Mouse (Mus musculus) embryonic facial prominence, embryonic 13.5 days (tissue): Measurements from ENCODE around the gene Pkn3. TPM values are rescaled to one million over a fixed set of nuclear protein-coding genes. Genes with fewer than 3 reads are reported as not detected.

Experiments used
- ATAC-seq: fragments of 200-750 bp; cut with Nextera tagmentation; 2 replicates; pipeline ENCODE4 v1.8.0; 2017; ENCODE audit warnings: low read depth; ENCODE audit not compliant: insufficient number of reproducible peaks, insufficient read depth, low FRiP score, low TSS enrichment
- H3K27ac ChIP-seq: fragments of 300-500 bp; sonication (generic); 2 replicates; pipeline ENCODE4 v1.5.1; 2015; ENCODE audit warnings: moderate library complexity, mild to moderate bottlenecking, inconsistent platforms
- H3K27me3 ChIP-seq: fragments of 300-500 bp; sonication (generic); 2 replicates; pipeline ENCODE4 v1.6.1; 2015; ENCODE audit warnings: mild to moderate bottlenecking, inconsistent platforms
- H3K36me3 ChIP-seq: fragments of 300-500 bp; sonication (generic); 2 replicates; pipeline ENCODE4 v1.6.1; 2015; ENCODE audit warnings: mild to moderate bottlenecking, inconsistent platforms
- H3K4me1 ChIP-seq: fragments of 300-500 bp; sonication (generic); 2 replicates; pipeline ENCODE4 v1.6.1; 2015; ENCODE audit warnings: inconsistent platforms
- H3K4me2 ChIP-seq: fragments of 300-500 bp; sonication (generic); 2 replicates; pipeline ENCODE4 v1.6.1; 2015; ENCODE audit warnings: moderate library complexity, mild to moderate bottlenecking, inconsistent platforms
- H3K4me3 ChIP-seq: fragments of 300-500 bp; sonication (generic); 2 replicates; pipeline ENCODE4 v1.5.1; 2015; ENCODE audit warnings: mild to moderate bottlenecking, inconsistent platforms
- H3K9ac ChIP-seq: fragments of 300-500 bp; sonication (generic); 2 replicates; pipeline ENCODE4 v1.6.1; 2015; ENCODE audit warnings: mild to moderate bottlenecking, inconsistent platforms
- H3K9me3 ChIP-seq: fragments of 300-500 bp; sonication (generic); 2 replicates; pipeline ENCODE4 v1.6.1; 2016; ENCODE audit warnings: inconsistent platforms
- WGBS: fragments of 180-500 bp; shearing (Covaris S2); methylation state at CpG from one replicate; pipeline ENCODE4 v1.1.7; 2015; ENCODE audit warnings: mixed read lengths; 5-methylcytosine and 5-hydroxymethylcytosine counted together
- polyA plus RNA-seq: library from polyadenylated mRNA; unstranded; fragments of >200 nt; fragmentation: Nextera tagmentation; extraction: Ambion mirVana; gene quantifications from 2 replicates; pipeline ENCODE4 v1.2.1, GENCODE M21; 2015

Gene Pkn3
- polyA plus RNA-seq, 1 experiment from 2014 or later, result 11.4 TPM

GRCm38 (mm10) chr2:30107646-30108045, 30.2 kb downstream of the Pkn3 start:
- ATAC-seq, result no peak
- Histone ChIP-seq H3K27me3 (no peaks in the 10 kb centered on the region), H3K9me3 (no peaks in the 10 kb centered on the region), H3K4me1 (no peaks in the 10 kb centered on the region), H3K4me3 (no peak overlapping the region), H3K27ac (no peak overlapping the region), H3K9ac (0 out of 2 replicates have a peak overlapping the region, but pooled peaks have one; percentile 27), H3K36me3 (peaks cover 96% of the 10 kb centered on the region), H3K4me2 (no peak overlapping the region)
- WGBS, result 90% methylated on average over 5 of the region's 5 CpGs

- ATAC-seq, result no peak
- Histone ChIP-seq H3K27ac (no peak overlapping the region), H3K4me1 (no peaks in the 10 kb centered on the region), H3K4me3 (no peak overlapping the region), H3K36me3 (peaks cover 96% of the 10 kb centered on the region), H3K27me3 (no peaks in the 10 kb centered on the region), H3K9me3 (no peaks in the 10 kb centered on the region), H3K4me2 (no peak overlapping the region), H3K9ac (no peak overlapping the region)
- WGBS, result 85% methylated on average over 4 of the region's 4 CpGs
Observed at GRCm38 (mm10) chr2:30108260-30108659, 30.8 kb downstream of the Pkn3 start.

- no peaks in the 10 kb centered on the region for H3K4me1 ChIP-seq
- 93% methylated on average over 2 of the region's 2 CpGs for whole genome bisulfite sequencing
- H3K9ac ChIP-seq, result no peak overlapping the region
- no peak overlapping the region for H3K4me3 ChIP-seq
- no peaks in the 10 kb centered on the region for H3K9me3 ChIP-seq
- no peaks in the 10 kb centered on the region for H3K27me3 ChIP-seq
- ATAC-seq, result no peak
- peaks cover 71% of the 10 kb centered on the region for H3K36me3 ChIP-seq
- no peak overlapping the region for H3K4me2 ChIP-seq
- H3K27ac ChIP-seq, result no peak overlapping the region
Observed at GRCm38 (mm10) chr2:30111500-30111899, 34.0 kb downstream of the Pkn3 start.

GRCm38 (mm10) chr2:30112564-30112963, 35.1 kb downstream of the Pkn3 start:
- no peak overlapping the region for H3K27ac ChIP-seq
- no peaks in the 10 kb centered on the region for H3K9me3 ChIP-seq
- no peak overlapping the region for H3K4me2 ChIP-seq
- H3K27me3 ChIP-seq, result no peaks in the 10 kb centered on the region
- no peaks in the 10 kb centered on the region for H3K4me1 ChIP-seq
- ATAC-seq, result no peak
- no peak overlapping the region for H3K9ac ChIP-seq
- WGBS, result 90% methylated on average over 5 of the region's 5 CpGs
- H3K36me3 ChIP-seq, result peaks cover 61% of the 10 kb centered on the region
- no peak overlapping the region for H3K4me3 ChIP-seq

GRCm38 (mm10) chr2:30119641-30120051, 42.2 kb downstream of the Pkn3 start:
- Histone ChIP-seq H3K9me3 (no peaks in the 10 kb centered on the region), H3K27ac (no peak overlapping the region), H3K9ac (peak overlapping the region; percentile 37), H3K27me3 (no peaks in the 10 kb centered on the region), H3K4me3 (no peak overlapping the region), H3K4me1 (peaks cover 17% of the 10 kb centered on the region), H3K36me3 (peaks cover 20% of the 10 kb centered on the region), H3K4me2 (no peak overlapping the region)
- WGBS, result 32% methylated on average over 6 of the region's 6 CpGs
- ATAC-seq, result no peak

GRCm38 (mm10) chr2:30120269-30120668, 42.8 kb downstream of the Pkn3 start:
- 87% methylated on average over 4 of the region's 4 CpGs for WGBS
- ATAC-seq, result no peak
- no peaks in the 10 kb centered on the region for H3K27me3 ChIP-seq

GRCm38 (mm10) chr2:30122766-30123165, 45.3 kb downstream of the Pkn3 start:
- no peak for ATAC-seq
- Histone ChIP-seq H3K4me1 (peaks cover 24% of the 10 kb centered on the region), H3K27ac (no peak overlapping the region), H3K4me3 (no peak overlapping the region), H3K9ac (0 out of 2 replicates have a peak overlapping the region, but pooled peaks have one; percentile 8), H3K9me3 (no peaks in the 10 kb centered on the region), H3K27me3 (no peaks in the 10 kb centered on the region), H3K4me2 (peak overlapping the region; percentile 91), H3K36me3 (peaks cover 15% of the 10 kb centered on the region)
- 85% methylated on average over 5 of the region's 5 CpGs for WGBS

More at GRCm38 (mm10) chr2:30120269-30120668, 42.8 kb downstream of the Pkn3 start:
- H3K9me3 ChIP-seq, result no peaks in the 10 kb centered on the region
- H3K9ac ChIP-seq, result 0 out of 2 replicates have a peak overlapping the region, but pooled peaks have one; percentile 0
- H3K36me3 ChIP-seq, result peaks cover 15% of the 10 kb centered on the region
- no peak overlapping the region for H3K4me2 ChIP-seq
- peaks cover 23% of the 10 kb centered on the region for H3K4me1 ChIP-seq
- no peak overlapping the region for H3K4me3 ChIP-seq
- H3K27ac ChIP-seq, result no peak overlapping the region

GRCm38 (mm10) chr2:30123729-30124471, 46.4 kb downstream of the Pkn3 start:
- 2% methylated on average over 44 of the region's 44 CpGs for WGBS
- ATAC-seq, result peak; percentile 56
- H3K27ac ChIP-seq, result peak overlapping the region; percentile 94
- H3K4me3 ChIP-seq, result peak overlapping the region; percentile 78
- peaks cover 24% of the 10 kb centered on the region for H3K4me1 ChIP-seq
- no peaks in the 10 kb centered on the region for H3K9me3 ChIP-seq
- peaks cover 15% of the 10 kb centered on the region for H3K36me3 ChIP-seq
- H3K4me2 ChIP-seq, result peak overlapping the region; percentile 91
- H3K27me3 ChIP-seq, result no peaks in the 10 kb centered on the region
- H3K9ac ChIP-seq, result peak overlapping the region; percentile 90

GRCm38 (mm10) chr2:30124472-30125274, 47.2 kb downstream of the Pkn3 start, which contains the start of gene Zer1:
Gene Zer1, minus strand, starts transcription at chr2:30124585.
- H3K4me1 ChIP-seq, result peaks cover 24% of the 10 kb centered on the region
- peaks cover 15% of the 10 kb centered on the region for H3K36me3 ChIP-seq
- peak within 1 kb of the TSS; percentile 90 for H3K9ac ChIP-seq
- no peaks in the 10 kb centered on the region for H3K27me3 ChIP-seq
- ATAC-seq, result peak; percentile 93
- 10% methylated on average over 31 of the region's 31 CpGs for WGBS
- peak within 1 kb of the TSS; percentile 94 for H3K27ac ChIP-seq
- peak within 1 kb of the TSS; percentile 78 for H3K4me3 ChIP-seq
- no peaks in the 10 kb centered on the region for H3K9me3 ChIP-seq
- peak within 1 kb of the TSS; percentile 91 for H3K4me2 ChIP-seq

- Histone ChIP-seq H3K4me3 (no peak overlapping the region), H3K27me3 (no peaks in the 10 kb centered on the region), H3K9ac (no peak overlapping the region), H3K9me3 (no peaks in the 10 kb centered on the region), H3K27ac (no peak overlapping the region), H3K4me2 (no peak overlapping the region), H3K4me1 (peaks cover 16% of the 10 kb centered on the region), H3K36me3 (no peaks in the 10 kb centered on the region)
- 30% methylated on average over 2 of the region's 2 CpGs for WGBS
- ATAC-seq, result no peak
Observed at GRCm38 (mm10) chr2:30128789-30129188, 51.3 kb downstream of the Pkn3 start.

GRCm38 (mm10) chr2:30130156-30130555, 52.7 kb downstream of the Pkn3 start:
- Histone ChIP-seq H3K36me3 (peaks cover 1% of the 10 kb centered on the region), H3K9ac (no peak overlapping the region), H3K4me3 (no peak overlapping the region), H3K4me1 (peaks cover 22% of the 10 kb centered on the region), H3K27ac (no peak overlapping the region), H3K9me3 (no peaks in the 10 kb centered on the region), H3K4me2 (no peak overlapping the region), H3K27me3 (no peaks in the 10 kb centered on the region)
- 84% methylated on average over 4 of the region's 4 CpGs for WGBS
- no peak for ATAC-seq
